Mouse (Mus musculus) neural tube, embryonic 14.5 days (tissue): Measurements from ENCODE around the gene Tmem56. TPM values are rescaled to one million over a fixed set of nuclear protein-coding genes. Genes with fewer than 3 reads are reported as not detected.

ENCODE experiments used
- ATAC-seq: fragments of 200-750 bp; cut with Nextera tagmentation; 2 replicates; pipeline ENCODE4 v1.8.0; 2017; ENCODE audit warnings: low read depth, mild to moderate bottlenecking, moderate TSS enrichment, moderate library complexity
- H3K27ac ChIP-seq: fragments of 300-500 bp; sonication (generic); 2 replicates; pipeline ENCODE4 v1.5.1; 2014; ENCODE audit warnings: low read depth, mild to moderate bottlenecking, control low read depth, low read length, moderate library complexity, mixed read lengths
- H3K27me3 ChIP-seq: fragments of 300-500 bp; sonication (generic); 2 replicates; pipeline ENCODE4 v1.6.1; 2014; ENCODE audit warnings: low read length; ENCODE audit not compliant: control insufficient read depth, insufficient read depth
- H3K36me3 ChIP-seq: fragments of 300-500 bp; sonication (generic); 2 replicates; pipeline ENCODE4 v1.6.1; 2014; ENCODE audit warnings: low read length, mixed read lengths; ENCODE audit not compliant: control insufficient read depth, insufficient read depth
- H3K4me1 ChIP-seq: fragments of 300-500 bp; sonication (generic); 2 replicates; pipeline ENCODE4 v1.6.1; 2014; ENCODE audit warnings: low read length; ENCODE audit not compliant: control insufficient read depth, insufficient read depth
- H3K4me2 ChIP-seq: fragments of 300-500 bp; sonication (generic); 2 replicates; pipeline ENCODE4 v1.6.1; 2014; ENCODE audit warnings: mild to moderate bottlenecking, low read depth, low read length, control low read depth
- H3K4me3 ChIP-seq: fragments of 300-500 bp; sonication (generic); 2 replicates; pipeline ENCODE4 v1.5.1; 2014; ENCODE audit warnings: low read depth, low read length, control low read depth, mixed read lengths
- H3K9ac ChIP-seq: fragments of 300-500 bp; sonication (generic); replicated peaks from 2 replicates; pipeline ENCODE4 v1.6.1; 2014; ENCODE audit warnings: low read depth, mild to moderate bottlenecking, control low read depth, low read length, mixed read lengths
- H3K9me3 ChIP-seq: fragments of 300-500 bp; sonication (generic); 2 replicates; pipeline ENCODE4 v1.6.1; 2016; ENCODE audit warnings: low read length; ENCODE audit not compliant: control insufficient read depth
- WGBS: fragments of 180-500 bp; shearing (Covaris S2); extraction: QIAGEN DNeasy Blood & Tissue Kit; methylation state at CpG from one replicate; pipeline ENCODE4 v1.1.7; 2014; 5-methylcytosine and 5-hydroxymethylcytosine counted together
- polyA plus RNA-seq: library from polyadenylated mRNA; unstranded; fragments of >200 nt; fragmentation: Nextera tagmentation; extraction: Ambion mirVana; gene quantifications from 2 replicates; pipeline ENCODE4 v1.2.1, GENCODE M21; 2014

Gene Tmem56
- 4.4 and 5.5 TPM in 2 replicates for polyA plus RNA-seq

DNA sequence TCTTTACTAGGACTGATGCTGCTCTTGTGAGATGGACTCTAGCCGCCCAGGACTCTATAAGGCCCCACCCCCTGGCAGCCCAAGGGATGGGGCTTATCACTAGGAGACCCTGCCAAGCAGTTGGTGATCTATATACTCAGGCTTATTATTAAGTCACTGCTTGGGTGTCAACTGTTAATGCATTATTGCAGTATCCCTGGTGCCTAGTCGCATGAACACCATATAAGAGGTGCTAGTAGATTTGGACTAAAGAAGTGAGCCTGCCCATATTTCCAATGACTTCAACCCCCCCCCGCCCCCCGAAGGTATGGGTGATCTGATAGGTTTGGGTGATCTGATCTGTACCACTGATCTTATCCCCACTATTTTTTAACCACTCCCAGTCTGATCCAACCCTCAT, at the start of gene Tmem56:
TSS of gene Tmem56 (minus strand) at position 101 of the 400 bp plus-strand sequence.
- ATAC-seq, result no peak
- H3K4me3 ChIP-seq, result no peak within 1 kb of the TSS
- WGBS, result 92% methylated on average over 4 of the region's 4 CpGs
- no peak within 1 kb of the TSS for H3K9ac ChIP-seq
- H3K4me1 ChIP-seq, result no peaks in the 10 kb centered on the region
- no peak within 1 kb of the TSS for H3K4me2 ChIP-seq
- H3K27me3 ChIP-seq, result no peaks in the 10 kb centered on the region
- no peaks in the 10 kb centered on the region for H3K36me3 ChIP-seq
- H3K27ac ChIP-seq, result no peak within 1 kb of the TSS
- no peaks in the 10 kb centered on the region for H3K9me3 ChIP-seq

DNA sequence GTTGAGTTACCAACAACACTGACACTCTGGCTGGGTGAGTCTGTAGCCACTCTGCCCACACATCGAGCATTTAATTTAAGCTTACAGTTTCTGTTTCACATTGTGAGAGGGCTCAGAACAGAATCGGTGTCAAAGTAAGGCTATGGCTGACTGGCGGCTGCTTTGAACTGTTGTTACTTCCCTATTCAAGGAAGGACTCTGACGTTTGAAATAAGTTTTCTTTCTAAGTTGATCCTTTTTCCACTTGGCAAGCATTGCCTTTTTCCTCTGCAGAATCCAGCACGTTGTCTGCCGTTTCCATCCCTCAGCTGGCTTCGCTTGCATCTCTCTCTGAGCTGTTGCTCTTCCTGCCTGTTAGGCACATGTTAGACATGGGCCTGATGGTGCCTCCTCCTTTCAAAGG, 47.3 kb upstream of the Tmem56 start:
- WGBS, result 90% methylated on average over 7 of the region's 7 CpGs
- Histone ChIP-seq H3K27me3 (no peaks in the 10 kb centered on the region), H3K4me2 (no peak overlapping the region), H3K9ac (no peak overlapping the region), H3K27ac (no peak overlapping the region), H3K4me3 (no peak overlapping the region), H3K4me1 (no peaks in the 10 kb centered on the region), H3K36me3 (no peaks in the 10 kb centered on the region), H3K9me3 (no peaks in the 10 kb centered on the region)
- ATAC-seq, result no peak

DNA sequence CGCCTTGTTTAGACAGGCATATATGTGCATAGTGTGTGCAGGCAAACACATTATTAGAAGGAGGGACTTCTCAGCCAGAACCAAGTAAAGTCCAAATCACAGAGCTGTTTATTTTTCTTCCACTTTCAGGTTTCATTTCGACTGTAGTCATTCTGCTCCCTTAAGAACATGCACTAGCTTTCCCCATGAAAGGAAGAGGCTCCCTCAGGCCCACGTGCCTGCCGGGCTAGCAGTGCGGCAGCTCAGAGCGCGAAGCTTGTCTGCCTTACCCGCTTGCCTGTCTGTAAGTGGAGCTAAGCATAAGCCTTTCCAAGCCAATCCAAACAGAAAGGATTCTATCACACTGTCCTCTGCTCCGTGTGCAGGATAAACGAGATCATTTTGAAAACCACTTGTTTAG, 46.7 kb upstream of the Tmem56 start:
- 76% methylated on average over 10 of the region's 10 CpGs for WGBS
- no peak for ATAC-seq
- no peak overlapping the region for H3K4me2 ChIP-seq
- H3K9ac ChIP-seq, result no peak overlapping the region
- no peaks in the 10 kb centered on the region for H3K36me3 ChIP-seq
- H3K27me3 ChIP-seq, result no peaks in the 10 kb centered on the region
- no peaks in the 10 kb centered on the region for H3K9me3 ChIP-seq
- no peaks in the 10 kb centered on the region for H3K4me1 ChIP-seq
- H3K4me3 ChIP-seq, result no peak overlapping the region
- no peak overlapping the region for H3K27ac ChIP-seq

DNA sequence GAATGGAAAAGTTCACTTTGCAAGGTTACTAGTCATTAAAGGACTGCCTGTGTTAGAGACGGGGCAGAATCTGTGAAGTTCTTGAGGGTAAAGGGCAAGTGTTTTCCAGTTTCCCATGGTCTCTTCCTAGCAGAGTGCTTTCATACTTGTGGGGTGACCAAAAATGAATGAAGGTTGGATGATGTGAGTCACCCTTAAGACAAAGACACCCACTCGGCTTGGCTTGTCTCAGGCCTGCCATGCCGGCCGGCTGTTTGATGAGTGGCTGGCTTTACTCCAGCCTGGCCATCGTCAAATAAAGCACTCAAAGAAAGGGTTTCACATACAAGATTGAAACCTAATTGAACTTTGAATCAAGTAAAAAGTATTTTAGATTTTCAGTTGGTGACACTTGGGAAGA, 44.5 kb upstream of the Tmem56 start:
- ATAC-seq, result no peak
- Histone ChIP-seq H3K4me3 (no peak overlapping the region), H3K27ac (no peak overlapping the region), H3K4me1 (no peaks in the 10 kb centered on the region), H3K9me3 (no peaks in the 10 kb centered on the region), H3K27me3 (no peaks in the 10 kb centered on the region), H3K9ac (no peak overlapping the region), H3K4me2 (no peak overlapping the region), H3K36me3 (no peaks in the 10 kb centered on the region)
- 80% methylated on average over 5 of the region's 5 CpGs for WGBS

DNA sequence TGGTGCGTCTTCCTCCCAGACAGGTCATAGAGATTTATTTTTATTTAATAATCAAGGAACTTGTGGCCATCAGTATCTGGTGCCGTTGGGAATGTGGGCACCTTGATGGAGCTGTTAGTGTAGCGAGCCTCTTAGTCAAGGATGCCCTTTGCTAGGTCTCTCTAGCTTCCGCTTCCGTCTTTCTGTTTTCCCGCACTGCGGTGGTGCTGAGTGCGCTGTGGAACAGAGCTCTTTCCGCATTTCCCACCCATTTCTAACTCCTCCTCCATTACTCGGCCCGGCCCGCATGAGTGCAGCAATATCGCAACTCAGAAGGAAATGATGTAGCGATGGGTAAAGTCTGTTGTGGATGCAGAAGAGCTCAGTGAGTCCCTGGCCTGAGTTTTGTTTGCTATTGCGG, 40.5 kb upstream of the Tmem56 start:
- H3K4me2 ChIP-seq, result no peak overlapping the region
- no peaks in the 10 kb centered on the region for H3K36me3 ChIP-seq
- H3K9ac ChIP-seq, result no peak overlapping the region
- ATAC-seq, result no peak
- no peak overlapping the region for H3K27ac ChIP-seq
- no peaks in the 10 kb centered on the region for H3K9me3 ChIP-seq
- H3K4me3 ChIP-seq, result no peak overlapping the region
- H3K4me1 ChIP-seq, result no peaks in the 10 kb centered on the region
- no peaks in the 10 kb centered on the region for H3K27me3 ChIP-seq
- WGBS, result 96% methylated on average over 15 of the region's 15 CpGs

DNA sequence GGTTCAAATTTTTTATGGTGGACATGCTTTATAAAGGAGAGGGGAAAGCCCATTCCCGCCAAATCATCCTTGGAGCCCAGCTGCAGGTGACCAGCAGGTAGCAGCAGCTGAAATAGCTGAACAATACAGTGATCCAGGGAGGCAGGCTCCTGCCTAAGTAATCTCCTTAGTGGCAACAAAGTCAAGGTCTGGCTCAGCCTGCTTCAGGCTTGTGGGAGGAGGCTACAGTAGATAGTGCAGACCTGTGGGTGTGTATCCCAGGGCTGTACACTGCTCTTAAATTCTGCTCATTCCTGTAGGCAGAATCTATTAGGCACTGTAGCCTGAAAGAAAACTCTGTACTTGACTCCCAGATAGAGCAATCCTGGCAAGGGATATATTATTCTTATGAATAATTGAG, 38.0 kb upstream of the Tmem56 start:
- Histone ChIP-seq H3K27me3 (no peaks in the 10 kb centered on the region), H3K9me3 (no peaks in the 10 kb centered on the region), H3K36me3 (no peaks in the 10 kb centered on the region), H3K4me2 (no peak overlapping the region), H3K4me3 (no peak overlapping the region), H3K27ac (no peak overlapping the region), H3K9ac (no peak overlapping the region), H3K4me1 (no peaks in the 10 kb centered on the region)
- ATAC-seq, result no peak
- 86% methylated on average over 1 of the region's 1 CpGs for WGBS

DNA sequence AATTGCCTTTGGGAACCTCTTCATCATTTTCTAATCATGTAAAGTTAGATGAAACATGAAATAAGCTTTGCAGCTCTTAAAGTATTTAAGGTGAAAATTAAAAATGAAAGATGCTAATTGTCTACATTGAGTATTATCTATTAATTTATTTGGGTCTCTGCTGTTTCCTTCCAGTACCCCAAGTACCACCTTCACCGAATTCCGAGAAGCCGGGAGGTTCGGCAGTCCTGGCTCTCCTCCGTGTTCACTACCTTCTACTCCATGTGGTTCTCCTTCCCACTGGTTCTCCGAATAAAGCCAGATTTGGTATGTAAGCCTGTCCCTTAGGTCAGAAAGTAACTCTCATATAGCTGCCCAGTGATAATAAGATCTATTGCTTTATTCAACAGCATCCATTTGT, 37.0 kb upstream of the Tmem56 start:
- no peaks in the 10 kb centered on the region for H3K9me3 ChIP-seq
- H3K4me2 ChIP-seq, result no peak overlapping the region
- no peak overlapping the region for H3K9ac ChIP-seq
- H3K27ac ChIP-seq, result no peak overlapping the region
- WGBS, result 91% methylated on average over 6 of the region's 6 CpGs
- no peaks in the 10 kb centered on the region for H3K36me3 ChIP-seq
- no peaks in the 10 kb centered on the region for H3K4me1 ChIP-seq
- H3K4me3 ChIP-seq, result no peak overlapping the region
- no peak for ATAC-seq
- no peaks in the 10 kb centered on the region for H3K27me3 ChIP-seq

DNA sequence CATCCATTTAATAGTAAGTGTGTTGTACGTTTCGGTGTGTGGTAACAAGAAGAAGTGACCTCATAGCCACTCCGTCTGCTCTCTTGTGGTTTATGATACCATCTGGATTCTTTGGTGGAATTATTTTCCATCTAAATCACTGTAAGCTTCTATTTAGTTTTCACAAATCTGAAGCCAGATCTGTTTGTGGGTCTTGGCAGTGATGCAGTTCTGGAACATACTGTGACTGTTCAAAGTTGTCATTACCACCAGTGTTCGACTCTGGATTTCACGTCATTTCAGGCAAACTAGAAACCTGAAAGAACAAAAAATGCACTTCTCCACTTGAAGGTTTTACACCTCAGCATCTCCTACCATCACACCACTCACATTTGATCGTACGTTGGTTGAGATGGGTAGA, 32.6 kb upstream of the Tmem56 start:
- H3K9ac ChIP-seq, result no peak overlapping the region
- no peak overlapping the region for H3K4me3 ChIP-seq
- no peaks in the 10 kb centered on the region for H3K4me1 ChIP-seq
- no peaks in the 10 kb centered on the region for H3K9me3 ChIP-seq
- 94% methylated on average over 7 of the region's 7 CpGs for WGBS
- no peak overlapping the region for H3K27ac ChIP-seq
- no peaks in the 10 kb centered on the region for H3K27me3 ChIP-seq
- H3K36me3 ChIP-seq, result no peaks in the 10 kb centered on the region
- no peak overlapping the region for H3K4me2 ChIP-seq
- no peak for ATAC-seq

DNA sequence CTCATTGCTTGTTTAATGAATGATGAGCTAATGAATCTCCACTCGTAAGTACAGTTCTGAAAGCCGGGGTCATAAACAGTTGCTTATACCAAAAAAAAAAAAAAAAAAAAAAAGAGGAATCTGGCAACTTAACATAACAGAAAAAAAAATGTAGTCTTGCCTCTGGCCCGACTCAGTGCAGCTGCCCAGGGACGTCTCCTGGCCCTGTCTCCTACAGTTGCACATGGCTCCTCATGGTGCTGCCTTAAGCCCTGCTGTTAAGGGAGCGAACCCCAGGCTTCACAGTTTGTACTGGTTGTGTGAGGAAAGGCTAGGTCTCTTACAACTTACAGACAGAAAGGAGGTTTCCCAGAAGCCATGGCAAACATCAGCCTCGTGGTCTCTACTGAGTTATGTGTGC, 31.3 kb upstream of the Tmem56 start:
- no peak overlapping the region for H3K4me3 ChIP-seq
- H3K27me3 ChIP-seq, result no peaks in the 10 kb centered on the region
- H3K4me1 ChIP-seq, result no peaks in the 10 kb centered on the region
- ATAC-seq, result no peak
- no peak overlapping the region for H3K4me2 ChIP-seq
- WGBS, result 89% methylated on average over 6 of the region's 6 CpGs
- no peak overlapping the region for H3K27ac ChIP-seq
- no peak overlapping the region for H3K9ac ChIP-seq
- H3K36me3 ChIP-seq, result no peaks in the 10 kb centered on the region
- H3K9me3 ChIP-seq, result no peaks in the 10 kb centered on the region

DNA sequence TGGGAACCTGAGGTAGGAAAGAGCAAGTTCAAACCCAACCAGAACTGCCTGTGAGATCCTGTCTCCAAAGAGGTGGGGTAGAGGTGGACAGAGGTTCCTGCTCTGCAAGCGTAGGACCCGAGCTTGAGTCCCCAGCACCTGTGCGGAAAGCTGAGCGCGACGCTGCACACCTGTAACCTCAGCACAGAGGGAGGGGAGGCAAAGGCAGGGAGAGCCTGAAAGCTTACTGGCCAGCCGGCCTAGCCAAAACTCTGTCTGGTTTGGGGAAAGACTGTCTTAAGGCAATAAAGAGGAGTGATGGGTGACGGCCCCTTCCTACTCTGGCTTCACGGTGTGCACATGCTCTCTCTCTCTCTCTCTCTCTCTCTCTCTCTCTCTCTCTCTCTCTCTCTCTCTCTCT, 30.1 kb upstream of the Tmem56 start:
- 72% methylated on average over 9 of the region's 9 CpGs for WGBS
- Histone ChIP-seq H3K4me1 (no peaks in the 10 kb centered on the region), H3K27me3 (no peaks in the 10 kb centered on the region), H3K4me2 (no peak overlapping the region), H3K27ac (no peak overlapping the region), H3K4me3 (no peak overlapping the region), H3K9me3 (no peaks in the 10 kb centered on the region), H3K36me3 (no peaks in the 10 kb centered on the region), H3K9ac (no peak overlapping the region)
- ATAC-seq, result no peak; the same call in 1 of the 2 replicates
